Mouse (Mus musculus) cerebellum, adult 2 months (tissue): ENCODE results near the gene Tifa. TPM values are rescaled to one million over a fixed set of nuclear protein-coding genes. Genes with fewer than 3 reads are reported as not detected.
"Not testable (repeated sequence)": the region's sequence is repeated elsewhere in the genome, so short reads cannot be mapped to it uniquely, and the experiment has no call there.

Experiments used
- DNase-seq, 2 experiments: peaks; one replicate each; pipeline ENCODE4 v3.0.0; 2021
- H3K27ac ChIP-seq: fragments of 200-500 bp; 2 replicates; pipeline ENCODE4 v1.5.1; 2012; ENCODE audit warnings: low read length, control low read depth, inconsistent platforms; ENCODE audit not compliant: insufficient read depth
- H3K27me3 ChIP-seq: fragments of 200-500 bp; 2 replicates; pipeline ENCODE4 v1.6.1; 2012; ENCODE audit warnings: inconsistent platforms, mild to moderate bottlenecking, low read length, moderate library complexity; ENCODE audit not compliant: control insufficient read depth, insufficient read depth
- H3K4me1 ChIP-seq: fragments of 200-500 bp; 2 replicates; pipeline ENCODE4 v1.6.1; 2011; ENCODE audit warnings: low read length; ENCODE audit not compliant: control insufficient read depth, insufficient read depth
- H3K4me3 ChIP-seq: fragments of 200-500 bp; replicated peaks from 2 replicates; pipeline ENCODE3; 2011; ENCODE audit warnings: mild to moderate bottlenecking, low read depth, low read length, control low read depth; ENCODE audit not compliant: insufficient read depth
- CTCF ChIP-seq: fragments of 200-500 bp; IDR thresholded peaks from 2 replicates; pipeline ENCODE4 v1.5.1; 2011; ENCODE audit warnings: low read depth, mild to moderate bottlenecking, control low read depth, low read length, moderate library complexity, borderline replicate concordance; ENCODE audit not compliant: insufficient read depth
- POLR2A ChIP-seq: fragments of 200-500 bp; IDR thresholded peaks from 2 replicates; pipeline ENCODE4 v1.6.1; 2011; ENCODE audit warnings: low read length, control low read depth, borderline replicate concordance; ENCODE audit not compliant: insufficient read depth
- WGBS: fragments of 180-500 bp; shearing (Covaris S2); methylation state at CpG from one replicate; pipeline ENCODE4 v1.1.7; 2018; 5-methylcytosine and 5-hydroxymethylcytosine counted together
- polyA plus RNA-seq: library from polyadenylated mRNA; depleted of rRNA; stranded (reverse); fragments of >200 nt; gene quantifications from 2 replicates; pipeline ENCODE4 v1.2.3, GENCODE M21; 2012

Tifa gene
- polyA plus RNA-seq, 1 experiment: 4.3 TPM

- no peak overlapping the region for H3K27ac ChIP-seq
- H3K4me3 ChIP-seq: no peak overlapping the region
- no peak for TF ChIP-seq POLR2A
- no peak for TF ChIP-seq CTCF
- no peak for DNase-seq
- H3K27me3 ChIP-seq: no peaks in the 10 kb centered on the region
- WGBS: 73% methylated on average over 3 of the region's 3 CpGs
- H3K4me1 ChIP-seq: no peaks in the 10 kb centered on the region
Observed at GRCm38 (mm10) chr3:127765971-127766370, 23.6 kb upstream of the Tifa start.

GRCm38 (mm10) chr3:127769146-127769545 lies 20.5 kb upstream of the Tifa start:
- 87% methylated on average over 11 of the region's 11 CpGs for WGBS
- no peak for DNase-seq
- H3K27me3 ChIP-seq: no peaks in the 10 kb centered on the region

GRCm38 (mm10) chr3:127780021-127780644 lies 9.5 kb upstream of the Tifa start, which contains the start of gene Alpk1:
Alpk1 (minus strand) TSS chr3:127780527.
- Histone ChIP-seq H3K27ac (no peak within 1 kb of the TSS), H3K4me1 (no peaks in the 10 kb centered on the region), H3K4me3 (peak within 1 kb of the TSS; percentile 32), H3K27me3 (no peaks in the 10 kb centered on the region)
- 1% methylated on average over 24 of the region's 24 CpGs for WGBS
- DNase-seq: peak; percentile 12 to 13
- TF ChIP-seq CTCF (no peak), POLR2A (no peak)

More at GRCm38 (mm10) chr3:127769146-127769545, 20.5 kb upstream of the Tifa start:
- TF ChIP-seq CTCF: no peak
- TF ChIP-seq POLR2A: no peak
- Histone ChIP-seq H3K4me1 (no peaks in the 10 kb centered on the region), H3K27ac (no peak overlapping the region), H3K4me3 (no peak overlapping the region)

- WGBS: 66% methylated on average over 9 of the region's 9 CpGs
- DNase-seq: no peak
- H3K27me3 ChIP-seq: no peaks in the 10 kb centered on the region
- H3K4me3 ChIP-seq: no peak overlapping the region
- no peaks in the 10 kb centered on the region for H3K4me1 ChIP-seq
- H3K27ac ChIP-seq: no peak overlapping the region
- no peak for TF ChIP-seq CTCF
Observed at GRCm38 (mm10) chr3:127780921-127781320, 8.7 kb upstream of the Tifa start.

GRCm38 (mm10) chr3:127782921-127783320 lies 6.7 kb upstream of the Tifa start:
- TF ChIP-seq CTCF (no peak), POLR2A (no peak)
- 85% methylated on average over 6 of the region's 6 CpGs for WGBS
- H3K4me1 ChIP-seq: no peaks in the 10 kb centered on the region

GRCm38 (mm10) chr3:127783680-127784079 lies 5.9 kb upstream of the Tifa start:
- DNase-seq, H3K27me3 ChIP-seq, H3K4me1 ChIP-seq, H3K4me3 ChIP-seq, H3K27ac ChIP-seq: not testable (repeated sequence)
- WGBS: 91% methylated on average over 8 of the region's 8 CpGs

More at GRCm38 (mm10) chr3:127782921-127783320, 6.7 kb upstream of the Tifa start:
- Histone ChIP-seq H3K27ac (no peak overlapping the region), H3K4me3 (no peak overlapping the region), H3K27me3 (no peaks in the 10 kb centered on the region)
- no peak for DNase-seq

- Histone ChIP-seq H3K4me3 (no peak overlapping the region), H3K4me1 (no peaks in the 10 kb centered on the region), H3K27me3 (0 out of 2 replicates have a peak, but pooled peaks cover 1% of the 10 kb centered on the region), H3K27ac (no peak overlapping the region)
- TF ChIP-seq POLR2A: no peak
- no peak for TF ChIP-seq CTCF
- DNase-seq: no peak
Observed at GRCm38 (mm10) chr3:127787032-127787431, 2.6 kb upstream of the Tifa start.

- Histone ChIP-seq H3K27me3 (0 out of 2 replicates have a peak, but pooled peaks cover 1% of the 10 kb centered on the region), H3K4me1 (no peaks in the 10 kb centered on the region), H3K27ac (no peak overlapping the region), H3K4me3 (no peak overlapping the region)
- no peak for DNase-seq
- no peak for TF ChIP-seq CTCF
- TF ChIP-seq POLR2A: no peak
- WGBS: 72% methylated on average over 7 of the region's 7 CpGs
Observed at GRCm38 (mm10) chr3:127788038-127788437, 1.6 kb upstream of the Tifa start.
